Mouse (Mus musculus): ENCODE results near the gene Ube2n. TPM values are rescaled to one million over a fixed set of nuclear protein-coding genes. Genes with fewer than 3 reads are reported as not detected.
"Not testable (repeated sequence)": the region's sequence is repeated elsewhere in the genome, so short reads cannot be mapped to it uniquely, and the experiment has no call there.

Gene Ube2n
- polyA plus RNA-seq, 1 experiment from 2014 or later, result 339 TPM

DNA sequence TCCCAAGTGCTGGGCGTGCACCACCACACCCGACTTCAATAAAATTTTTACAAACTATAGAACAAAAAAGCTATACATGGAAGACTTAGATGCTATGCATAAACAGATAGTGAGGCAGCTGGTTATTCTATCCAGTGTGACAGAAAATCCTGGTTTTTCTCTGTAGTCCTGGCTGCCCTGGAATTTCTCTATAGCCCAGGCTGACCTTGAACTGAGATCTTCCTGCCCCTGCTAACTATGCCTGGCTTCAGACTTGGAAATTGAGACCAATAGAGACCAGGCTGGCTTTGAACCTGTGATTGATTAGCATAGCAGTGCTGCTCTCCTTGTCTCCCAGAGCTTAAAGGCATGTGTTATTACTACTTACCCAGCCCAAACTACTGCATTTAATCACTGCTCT is 31.2 kb downstream of the Ube2n start:
- WGBS, result 90% methylated on average over 2 of the region's 2 CpGs
- ATAC-seq (ENCODE audit: low FRiP score, low read depth), result no peak
- peaks cover 65% of the 10 kb centered on the region for H3K36me3 ChIP-seq
- no peaks in the 10 kb centered on the region for H3K27me3 ChIP-seq
- H3K4me1 ChIP-seq, result no peaks in the 10 kb centered on the region
- H3K4me3 ChIP-seq, result no peak overlapping the region
- no peak overlapping the region for H3K9ac ChIP-seq
- H3K4me2 ChIP-seq (replicated peaks), result no peak overlapping the region
- no peak overlapping the region for H3K27ac ChIP-seq
- no peaks in the 10 kb centered on the region for H3K9me3 ChIP-seq

DNA sequence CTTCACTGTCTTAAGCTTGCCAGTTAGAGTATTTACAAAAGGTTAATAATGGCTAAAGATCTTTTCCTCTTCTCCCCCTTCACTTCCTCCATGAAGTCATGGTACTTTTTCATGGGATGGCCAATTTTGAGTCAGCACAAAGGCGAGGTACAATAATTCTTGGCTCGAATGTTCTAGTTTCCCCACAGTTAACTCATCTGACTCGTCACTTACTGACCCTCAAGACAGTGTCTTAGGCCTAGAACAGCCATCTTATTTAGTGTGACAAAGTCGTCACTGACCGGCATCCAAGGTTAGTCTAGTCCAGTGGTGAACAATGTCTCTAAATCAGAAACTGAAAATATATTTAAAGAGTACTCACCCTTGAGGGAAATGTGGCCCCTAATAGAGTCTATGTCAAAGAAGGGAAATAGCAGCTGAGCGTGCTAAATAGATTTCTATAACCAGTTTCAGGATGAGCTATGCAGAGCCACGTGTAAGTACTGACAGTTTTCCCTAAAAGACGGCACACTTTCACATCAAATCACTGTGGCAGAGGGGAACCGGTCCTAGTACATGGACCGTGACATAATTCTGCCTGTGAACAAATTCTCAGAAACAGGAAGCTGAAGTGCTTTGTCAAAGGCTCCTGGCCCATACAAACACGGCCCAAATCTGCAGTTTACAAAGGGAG is 33.3 kb downstream of the Ube2n start:
- H3K27ac ChIP-seq, result no peak overlapping the region
- no peak for ATAC-seq (ENCODE audit: low FRiP score, low read depth)
- H3K9ac ChIP-seq, result no peak overlapping the region
- H3K4me3 ChIP-seq, result no peak overlapping the region
- no peak overlapping the region for H3K4me2 ChIP-seq (replicated peaks)
- no peaks in the 10 kb centered on the region for H3K4me1 ChIP-seq
- no peaks in the 10 kb centered on the region for H3K9me3 ChIP-seq
- H3K36me3 ChIP-seq, result peaks cover 62% of the 10 kb centered on the region
- WGBS, result 84% methylated on average over 11 of the region's 11 CpGs
- H3K27me3 ChIP-seq, result no peaks in the 10 kb centered on the region

- WGBS, result 83% methylated on average over 5 of the region's 5 CpGs
- H3K9me3 ChIP-seq; H3K4me1 ChIP-seq; H3K27ac ChIP-seq; H3K9ac ChIP-seq; H3K4me3 ChIP-seq; H3K27me3 ChIP-seq; H3K4me2 ChIP-seq (replicated peaks); ATAC-seq (ENCODE audit: low FRiP score, low read depth): not testable (repeated sequence)
- peaks cover 57% of the 10 kb centered on the region for H3K36me3 ChIP-seq
These were observed 34.1 kb downstream of the Ube2n start for GRCm38 (mm10) chr10:95549080-95549479.

DNA sequence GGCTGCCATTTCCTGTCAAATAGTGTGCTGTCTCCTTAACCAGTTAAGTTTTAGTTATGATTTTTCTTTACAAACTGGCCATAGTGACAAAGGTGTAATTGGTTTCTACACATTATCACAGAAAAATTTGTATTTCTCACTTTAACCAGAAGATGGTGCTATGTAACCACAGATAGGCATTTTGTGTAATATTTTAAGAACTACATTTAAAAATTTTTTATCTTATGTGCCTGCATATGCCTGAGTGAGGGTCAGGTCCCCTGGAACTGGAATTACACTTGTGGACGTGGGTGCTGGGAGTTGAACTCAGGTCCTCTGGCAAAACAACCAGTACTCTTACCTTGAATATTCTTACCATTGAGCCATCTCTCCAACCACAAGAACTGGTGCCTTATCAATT is 35.6 kb downstream of the Ube2n start:
- no peak overlapping the region for H3K4me3 ChIP-seq
- H3K9ac ChIP-seq, result no peak overlapping the region
- peaks cover 51% of the 10 kb centered on the region for H3K36me3 ChIP-seq
- H3K4me2 ChIP-seq (replicated peaks), result no peak overlapping the region
- no peak overlapping the region for H3K27ac ChIP-seq
- ATAC-seq (ENCODE audit: low FRiP score, low read depth), result no peak
- 63% methylated on average over 1 of the region's 1 CpGs for WGBS
- no peaks in the 10 kb centered on the region for H3K27me3 ChIP-seq
- H3K4me1 ChIP-seq, result no peaks in the 10 kb centered on the region
- H3K9me3 ChIP-seq, result no peaks in the 10 kb centered on the region

- no peaks in the 10 kb centered on the region for H3K9me3 ChIP-seq
- H3K4me1 ChIP-seq, result 0 out of 2 replicates have a peak, but pooled peaks cover 4% of the 10 kb centered on the region
- no peak for ATAC-seq (ENCODE audit: low FRiP score, low read depth)
- no peak overlapping the region for H3K9ac ChIP-seq
- no peaks in the 10 kb centered on the region for H3K27me3 ChIP-seq
- H3K27ac ChIP-seq, result no peak overlapping the region
- H3K36me3 ChIP-seq, result peaks cover 38% of the 10 kb centered on the region
- no peak overlapping the region for H3K4me2 ChIP-seq (replicated peaks)
- H3K4me3 ChIP-seq, result no peak overlapping the region
These were observed 36.8 kb downstream of the Ube2n start for GRCm38 (mm10) chr10:95551752-95552151.

GRCm38 (mm10) chr10:95552326-95552725 is 37.4 kb downstream of the Ube2n start:
- Histone ChIP-seq H3K9me3 (no peaks in the 10 kb centered on the region), H3K9ac (no peak overlapping the region), H3K4me3 (no peak overlapping the region), H3K27me3 (no peaks in the 10 kb centered on the region), H3K27ac (no peak overlapping the region), H3K36me3 (peaks cover 34% of the 10 kb centered on the region), H3K4me2 (replicated peaks) (no peak overlapping the region), H3K4me1 (0 out of 2 replicates have a peak, but pooled peaks cover 4% of the 10 kb centered on the region)
- 54% methylated on average over 3 of the region's 3 CpGs for WGBS
- no peak for ATAC-seq (ENCODE audit: low FRiP score, low read depth)

DNA sequence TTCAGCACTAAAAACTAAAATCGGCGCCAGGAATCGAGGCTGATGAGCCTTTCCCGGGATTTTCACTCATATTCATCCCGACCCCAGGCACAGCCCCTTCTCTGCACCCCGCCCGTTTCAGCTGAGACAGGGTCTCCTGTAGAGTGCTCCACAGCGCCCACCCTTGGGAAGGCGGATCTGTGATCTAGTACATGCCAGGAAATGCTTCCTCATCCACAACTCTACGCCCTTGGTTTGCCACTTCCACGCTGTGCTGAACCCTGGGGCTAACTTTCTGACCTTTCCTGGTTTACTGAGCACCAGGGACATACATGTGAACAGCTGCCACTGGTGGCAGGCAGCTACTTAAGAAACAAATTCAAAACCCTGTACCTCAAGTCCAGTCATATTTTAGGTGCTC is 40.9 kb downstream of the Ube2n start:
- peaks cover 20% of the 10 kb centered on the region for H3K4me1 ChIP-seq

GRCm38 (mm10) chr10:95557337-95557828 is 42.4 kb downstream of the Ube2n start:
- Histone ChIP-seq H3K27ac (no peak overlapping the region), H3K4me3 (no peak overlapping the region), H3K4me1 (peaks cover 26% of the 10 kb centered on the region), H3K9ac (no peak overlapping the region), H3K9me3 (no peaks in the 10 kb centered on the region), H3K27me3 (no peaks in the 10 kb centered on the region), H3K4me2 (replicated peaks) (no peak overlapping the region), H3K36me3 (peaks cover 25% of the 10 kb centered on the region)
- 0 out of 2 replicates have a peak, but pooled peaks have one; percentile 29 for ATAC-seq (ENCODE audit: low FRiP score, low read depth)
- WGBS, result 90% methylated on average over 5 of the region's 5 CpGs

More for the DNA sequence above, 40.9 kb downstream of the Ube2n start:
- Histone ChIP-seq H3K27ac (no peak overlapping the region), H3K4me2 (replicated peaks) (no peak overlapping the region), H3K4me3 (no peak overlapping the region), H3K27me3 (no peaks in the 10 kb centered on the region), H3K9me3 (no peaks in the 10 kb centered on the region), H3K9ac (no peak overlapping the region), H3K36me3 (peaks cover 28% of the 10 kb centered on the region)
- ATAC-seq (ENCODE audit: low FRiP score, low read depth), result no peak
- 86% methylated on average over 11 of the region's 11 CpGs for WGBS

GRCm38 (mm10) chr10:95559426-95559825 is 44.5 kb downstream of the Ube2n start:
- no peak for ATAC-seq (ENCODE audit: low FRiP score, low read depth)
- H3K4me2 ChIP-seq (replicated peaks), result peak overlapping the region; percentile 41; the same call in 1 of the 2 replicates
- no peaks in the 10 kb centered on the region for H3K27me3 ChIP-seq
- 67% methylated on average over 7 of the region's 7 CpGs for WGBS
- H3K9me3 ChIP-seq, result no peaks in the 10 kb centered on the region
- peak overlapping the region; percentile 15; the same call in 1 of the 2 replicates for H3K4me3 ChIP-seq
- no peak overlapping the region for H3K9ac ChIP-seq
- no peak overlapping the region for H3K27ac ChIP-seq
- H3K4me1 ChIP-seq, result peaks cover 28% of the 10 kb centered on the region
- peaks cover 22% of the 10 kb centered on the region for H3K36me3 ChIP-seq

GRCm38 (mm10) chr10:95560394-95560983 is 45.5 kb downstream of the Ube2n start:
- Histone ChIP-seq H3K4me3 (peak overlapping the region; percentile 15), H3K9me3 (no peaks in the 10 kb centered on the region), H3K27me3 (no peaks in the 10 kb centered on the region), H3K4me1 (peaks cover 36% of the 10 kb centered on the region), H3K36me3 (peaks cover 18% of the 10 kb centered on the region), H3K27ac (no peak overlapping the region), H3K4me2 (replicated peaks) (peak overlapping the region; percentile 41), H3K9ac (no peak overlapping the region)
- 89% methylated on average over 9 of the region's 9 CpGs for WGBS
- ATAC-seq (ENCODE audit: low FRiP score, low read depth), result no peak

- Histone ChIP-seq H3K27me3 (no peaks in the 10 kb centered on the region), H3K9ac (peak overlapping the region; percentile 97), H3K36me3 (peaks cover 18% of the 10 kb centered on the region), H3K4me3 (peak overlapping the region; percentile 95), H3K9me3 (no peaks in the 10 kb centered on the region), H3K27ac (no peak overlapping the region), H3K4me1 (peaks cover 38% of the 10 kb centered on the region), H3K4me2 (replicated peaks) (peak overlapping the region; percentile 85)
- ATAC-seq (ENCODE audit: low FRiP score, low read depth), result no peak
- 39% methylated on average over 7 of the region's 7 CpGs for WGBS
These were observed 46.7 kb downstream of the Ube2n start for GRCm38 (mm10) chr10:95561616-95562015.

DNA sequence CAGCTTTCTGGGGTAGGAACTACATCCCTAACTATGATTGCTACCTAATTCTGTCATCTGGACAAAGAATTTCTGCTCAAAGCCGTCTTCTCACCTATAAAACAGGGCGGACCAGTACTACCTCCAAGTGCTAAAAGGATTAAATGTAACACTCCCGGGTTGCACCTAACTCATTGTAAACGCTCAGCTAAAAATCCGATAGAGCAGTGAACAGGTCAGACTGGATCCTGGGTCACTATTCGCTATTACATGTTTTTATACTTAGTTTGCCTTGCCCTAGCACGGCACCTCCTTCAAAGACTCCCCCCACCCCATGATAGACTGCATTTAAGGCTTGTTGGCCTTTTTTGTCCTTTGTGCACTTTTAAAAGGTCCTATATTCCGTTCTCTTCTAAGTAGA is 47.5 kb downstream of the Ube2n start:
- WGBS, result 4% methylated on average over 8 of the region's 8 CpGs
- Histone ChIP-seq H3K9me3 (no peaks in the 10 kb centered on the region), H3K27ac (no peak overlapping the region)

More for the DNA sequence above, 47.5 kb downstream of the Ube2n start:
- H3K4me2 ChIP-seq (replicated peaks), result peak overlapping the region; percentile 85
- H3K9ac ChIP-seq, result peak overlapping the region; percentile 97
- peaks cover 18% of the 10 kb centered on the region for H3K36me3 ChIP-seq
- H3K4me1 ChIP-seq, result peaks cover 38% of the 10 kb centered on the region
- H3K27me3 ChIP-seq, result no peaks in the 10 kb centered on the region
- no peak for ATAC-seq (ENCODE audit: low FRiP score, low read depth)
- peak overlapping the region; percentile 95 for H3K4me3 ChIP-seq

Data from limb, embryonic 13.5 days (tissue).